Comparison of ENCODE assay signal across 10 mouse cellular contexts in the genomic region with DNA sequence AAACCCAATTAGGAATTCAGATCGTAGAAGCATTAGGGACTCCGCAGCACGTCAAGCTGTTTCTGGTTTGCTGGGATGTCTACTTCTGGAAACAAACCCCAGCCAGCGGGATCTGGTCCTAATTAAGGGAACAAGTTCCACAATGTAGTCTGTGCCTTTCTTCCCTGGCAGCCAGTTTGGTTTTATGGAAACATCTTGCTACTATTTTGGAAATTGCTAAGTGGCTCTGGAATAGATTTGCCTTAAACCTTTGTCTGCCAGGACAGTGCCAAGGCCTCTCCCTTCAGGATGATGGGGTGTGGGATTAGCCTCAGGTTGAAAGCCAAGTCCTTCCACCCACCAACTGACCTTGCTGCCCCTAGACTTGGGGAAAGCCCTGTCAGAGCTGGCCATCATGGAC.
A peak's percentile ranks its signal among the peaks of the same experiment; 100 is the strongest.
DNase-seq lines count a peak whose midpoint lies in the region; ATAC-seq lines count a peak whose summit lies in the region.
"Had no signal": no experiment of that assay in that cellular context is flagged by ENCODE, and none has a peak within 500 bp of the region (broad histone marks: within the 10 kb centered on the region; RNA-seq: fewer than 3 reads in every experiment).

No protein-coding gene starts in this region.

- no peak overlapping the region for H3K4me3 ChIP-seq in embryonic facial prominence, embryonic 10.5 days
- H3K4me3 ChIP-seq in hindbrain, embryonic 13.5 days, result no peak overlapping the region
- peak overlapping the region; percentile 14; the same call in 1 of the 2 replicates for H3K4me3 ChIP-seq in midbrain, embryonic 10.5 days

- no peak; the same call in 1 of the 2 replicates for ATAC-seq in hindbrain, embryonic 13.5 days (ENCODE audit: low FRiP score)

- no peaks in the 10 kb centered on the region for H3K9me3 ChIP-seq in embryonic facial prominence, embryonic 10.5 days
- H3K9me3 ChIP-seq in hindbrain, embryonic 13.5 days, result no peaks in the 10 kb centered on the region
- no peaks in the 10 kb centered on the region for H3K9me3 ChIP-seq in midbrain, embryonic 10.5 days (replicated peaks)

- H3K27ac ChIP-seq in embryonic facial prominence, embryonic 10.5 days (replicated peaks), result peak overlapping the region; percentile 81
- H3K27ac ChIP-seq in hindbrain, embryonic 13.5 days, result peak overlapping the region; percentile 87
- peak overlapping the region; percentile 80 for H3K27ac ChIP-seq in midbrain, embryonic 10.5 days (replicated peaks)
- H3K27ac ChIP-seq: macrophage had no signal

- DNase-seq in adipocyte (ENCODE audit: low spot score), result peak; percentile 41
- DNase-seq in embryonic facial prominence, embryonic 10.5 days (ENCODE audit: low spot score), result peak; percentile 85
- DNase-seq in midbrain, embryonic 10.5 days (ENCODE audit: low spot score), result peak; percentile 43
- DNase-seq in cerebellum, postnatal 25 days, result no peak
- DNase-seq in lung, postnatal 14 days, result no peak
- DNase-seq in ovary, adult 18-20 months (ENCODE audit: low spot score), result no peak
- DNase-seq in ovary, postnatal 10 days (ENCODE audit: low spot score), result no peak
- DNase-seq: gastrocnemius, postnatal 25 days had no signal

- H3K27me3 ChIP-seq in embryonic facial prominence, embryonic 10.5 days (replicated peaks; ENCODE audit: low read depth, poor library complexity, severe bottlenecking), result peaks cover 50% of the 10 kb centered on the region
- no peaks in the 10 kb centered on the region for H3K27me3 ChIP-seq in hindbrain, embryonic 13.5 days
- H3K27me3 ChIP-seq in midbrain, embryonic 10.5 days (ENCODE audit: low read depth, poor library complexity, severe bottlenecking), result peaks cover 72% of the 10 kb centered on the region

- no peaks in the 10 kb centered on the region for H3K36me3 ChIP-seq in embryonic facial prominence, embryonic 10.5 days (replicated peaks)
- no peaks in the 10 kb centered on the region for H3K36me3 ChIP-seq in hindbrain, embryonic 13.5 days
- H3K36me3 ChIP-seq in midbrain, embryonic 10.5 days, result no peaks in the 10 kb centered on the region

- H3K9ac ChIP-seq in hindbrain, embryonic 13.5 days, result peak overlapping the region; percentile 40

- peaks cover 50% of the 10 kb centered on the region for H3K4me1 ChIP-seq in embryonic facial prominence, embryonic 10.5 days
- H3K4me1 ChIP-seq in hindbrain, embryonic 13.5 days (replicated peaks), result peaks cover 37% of the 10 kb centered on the region
- peaks cover 38% of the 10 kb centered on the region for H3K4me1 ChIP-seq in midbrain, embryonic 10.5 days

- H3K4me2 ChIP-seq in hindbrain, embryonic 13.5 days, result peak overlapping the region; percentile 35

- 8% methylated on average over 4 of the region's 4 CpGs for WGBS in embryonic facial prominence, embryonic 10.5 days
- WGBS in hindbrain, embryonic 13.5 days, result 14% methylated on average over 4 of the region's 4 CpGs
- WGBS in midbrain, embryonic 10.5 days, result 12% methylated on average over 4 of the region's 4 CpGs

Comparison
In these comparisons a context has a peak if more than half of its experiments do, and no peak if none do; other contexts are left out.
1. DNase-seq: peak in adipocyte (single experiment), embryonic facial prominence, embryonic 10.5 days (single experiment) and midbrain, embryonic 10.5 days (single experiment); none in cerebellum, postnatal 25 days (0 of 2), lung, postnatal 14 days (single experiment), ovary, adult 18-20 months (single experiment) and ovary, postnatal 10 days (single experiment).
2. Peak in every context shown above with its lines, with median percentiles within 50 percentile points of each other: H3K27ac ChIP-seq.